Mouse (Mus musculus) stomach, embryonic 16.5 days (tissue): ENCODE measurements around the gene Stxbp6. TPM values are rescaled to one million over a fixed set of nuclear protein-coding genes. Genes with fewer than 3 reads are reported as not detected.

Source experiments
- ATAC-seq: fragments of 200-750 bp; cut with Nextera tagmentation; 2 replicates; pipeline ENCODE4 v1.8.0; 2017; ENCODE audit warnings: moderate number of reproducible peaks, moderate TSS enrichment; ENCODE audit not compliant: insufficient read depth, low FRiP score
- H3K27ac ChIP-seq: fragments of 300-500 bp; sonication (generic); 2 replicates; pipeline ENCODE4 v1.5.1; 2014; ENCODE audit warnings: low read length
- H3K27me3 ChIP-seq: fragments of 300-500 bp; sonication (generic); 2 replicates; pipeline ENCODE4 v1.6.1; 2014; ENCODE audit warnings: low read length, control low read depth, mixed read lengths; ENCODE audit not compliant: control insufficient read depth, insufficient read depth
- H3K36me3 ChIP-seq: fragments of 300-500 bp; sonication (generic); 2 replicates; pipeline ENCODE4 v1.6.1; 2014; ENCODE audit warnings: low read length; ENCODE audit not compliant: control insufficient read depth, insufficient read depth
- H3K4me1 ChIP-seq: fragments of 300-500 bp; sonication (generic); 2 replicates; pipeline ENCODE4 v1.6.1; 2014; ENCODE audit warnings: low read length, control low read depth, mixed read lengths; ENCODE audit not compliant: control insufficient read depth, insufficient read depth
- H3K4me2 ChIP-seq: fragments of 300-500 bp; sonication (generic); 2 replicates; pipeline ENCODE4 v1.6.1; 2014; ENCODE audit warnings: low read depth, low read length, mixed read lengths
- H3K4me3 ChIP-seq: fragments of 300-500 bp; sonication (generic); replicated peaks from 2 replicates; pipeline ENCODE4 v1.5.1; 2014; ENCODE audit warnings: mild to moderate bottlenecking, low read length
- H3K9ac ChIP-seq: fragments of 300-500 bp; sonication (generic); 2 replicates; pipeline ENCODE4 v1.6.1; 2014; ENCODE audit warnings: low read length
- H3K9me3 ChIP-seq: fragments of 300-500 bp; sonication (generic); replicated peaks from 2 replicates; pipeline ENCODE4 v1.6.1; 2016; ENCODE audit warnings: low read length, control low read depth; ENCODE audit not compliant: control insufficient read depth
- WGBS: fragments of 180-500 bp; shearing (Covaris S2); extraction: QIAGEN DNeasy Blood & Tissue Kit; methylation state at CpG from one replicate; pipeline ENCODE4 v1.1.7; 2014; 5-methylcytosine and 5-hydroxymethylcytosine counted together
- polyA plus RNA-seq: library from polyadenylated mRNA; unstranded; fragments of >200 nt; fragmentation: Nextera tagmentation; extraction: Ambion mirVana; gene quantifications from 2 replicates; pipeline ENCODE4 v1.2.1, GENCODE M21; 2015

The Stxbp6 gene
- polyA plus RNA-seq, 1 experiment from 2014 or later = 23.3 TPM

GRCm38 (mm10) chr12:44967448-44967847, 107.1 kb downstream of the Stxbp6 start:
- no peaks in the 10 kb centered on the region; the same call in 1 of the 2 replicates for H3K9me3 ChIP-seq
- no peak overlapping the region for H3K4me3 ChIP-seq
- WGBS = 60% methylated on average over 1 of the region's 1 CpGs
- H3K4me1 ChIP-seq = no peaks in the 10 kb centered on the region
- H3K4me2 ChIP-seq = no peak overlapping the region
- no peak overlapping the region for H3K27ac ChIP-seq
- ATAC-seq = no peak
- H3K9ac ChIP-seq = no peak overlapping the region
- no peaks in the 10 kb centered on the region for H3K36me3 ChIP-seq
- H3K27me3 ChIP-seq = no peaks in the 10 kb centered on the region

GRCm38 (mm10) chr12:44957474-44957873, 117.0 kb downstream of the Stxbp6 start:
- no peak overlapping the region for H3K27ac ChIP-seq
- H3K9me3 ChIP-seq = no peaks in the 10 kb centered on the region
- no peak for ATAC-seq
- H3K27me3 ChIP-seq = no peaks in the 10 kb centered on the region
- no peaks in the 10 kb centered on the region for H3K4me1 ChIP-seq
- no peak overlapping the region for H3K9ac ChIP-seq
- H3K4me3 ChIP-seq = no peak overlapping the region
- H3K36me3 ChIP-seq = no peaks in the 10 kb centered on the region
- no peak overlapping the region for H3K4me2 ChIP-seq
- whole genome bisulfite sequencing = 89% methylated on average over 3 of the region's 3 CpGs

GRCm38 (mm10) chr12:44953121-44953520, 121.4 kb downstream of the Stxbp6 start:
- H3K9me3 ChIP-seq = no peaks in the 10 kb centered on the region
- WGBS = 86% methylated on average over 2 of the region's 2 CpGs

GRCm38 (mm10) chr12:44952072-44952471, 122.4 kb downstream of the Stxbp6 start:
- no peaks in the 10 kb centered on the region for H3K27me3 ChIP-seq
- no peak for ATAC-seq
- no peaks in the 10 kb centered on the region for H3K36me3 ChIP-seq
- no peak overlapping the region for H3K4me3 ChIP-seq
- no peak overlapping the region for H3K4me2 ChIP-seq
- H3K27ac ChIP-seq = no peak overlapping the region
- WGBS = 91% methylated on average over 3 of the region's 3 CpGs
- H3K9me3 ChIP-seq = no peaks in the 10 kb centered on the region
- H3K4me1 ChIP-seq = no peaks in the 10 kb centered on the region
- no peak overlapping the region for H3K9ac ChIP-seq

More at GRCm38 (mm10) chr12:44953121-44953520, 121.4 kb downstream of the Stxbp6 start:
- Histone ChIP-seq H3K4me2 (no peak overlapping the region), H3K9ac (no peak overlapping the region), H3K36me3 (no peaks in the 10 kb centered on the region), H3K4me3 (no peak overlapping the region), H3K27ac (no peak overlapping the region), H3K27me3 (no peaks in the 10 kb centered on the region), H3K4me1 (no peaks in the 10 kb centered on the region)
- no peak for ATAC-seq

GRCm38 (mm10) chr12:44950559-44950958, 124.0 kb downstream of the Stxbp6 start:
- no peak overlapping the region for H3K4me3 ChIP-seq
- 83% methylated on average over 2 of the region's 2 CpGs for WGBS
- ATAC-seq = no peak
- H3K36me3 ChIP-seq = no peaks in the 10 kb centered on the region
- H3K4me2 ChIP-seq = no peak overlapping the region
- no peaks in the 10 kb centered on the region for H3K9me3 ChIP-seq
- no peak overlapping the region for H3K27ac ChIP-seq
- no peaks in the 10 kb centered on the region for H3K4me1 ChIP-seq
- H3K27me3 ChIP-seq = no peaks in the 10 kb centered on the region
- no peak overlapping the region for H3K9ac ChIP-seq

GRCm38 (mm10) chr12:44947823-44948222, 126.7 kb downstream of the Stxbp6 start:
- Histone ChIP-seq H3K4me3 (no peak overlapping the region), H3K9me3 (no peaks in the 10 kb centered on the region), H3K9ac (no peak overlapping the region), H3K4me1 (no peaks in the 10 kb centered on the region), H3K4me2 (no peak overlapping the region), H3K36me3 (no peaks in the 10 kb centered on the region), H3K27ac (no peak overlapping the region), H3K27me3 (no peaks in the 10 kb centered on the region)
- no peak for ATAC-seq
- WGBS = 80% methylated on average over 5 of the region's 5 CpGs

- H3K4me2 ChIP-seq = no peak overlapping the region
- H3K9ac ChIP-seq = no peak overlapping the region
- no peaks in the 10 kb centered on the region for H3K27me3 ChIP-seq
- no peaks in the 10 kb centered on the region for H3K36me3 ChIP-seq
- H3K9me3 ChIP-seq = no peaks in the 10 kb centered on the region
- WGBS = 67% methylated on average over 4 of the region's 4 CpGs
- no peak overlapping the region for H3K4me3 ChIP-seq
- H3K4me1 ChIP-seq = 0 out of 2 replicates have a peak, but pooled peaks cover 3% of the 10 kb centered on the region
- no peak for ATAC-seq
- no peak overlapping the region for H3K27ac ChIP-seq
Measured at GRCm38 (mm10) chr12:44940325-44940724, 134.2 kb downstream of the Stxbp6 start.

- no peaks in the 10 kb centered on the region for H3K27me3 ChIP-seq
- ATAC-seq = no peak
- H3K9me3 ChIP-seq = no peaks in the 10 kb centered on the region
- 0 out of 2 replicates have a peak, but pooled peaks cover 3% of the 10 kb centered on the region for H3K4me1 ChIP-seq
- no peak overlapping the region for H3K4me3 ChIP-seq
- no peaks in the 10 kb centered on the region for H3K36me3 ChIP-seq
- 68% methylated on average over 8 of the region's 8 CpGs for WGBS
- H3K4me2 ChIP-seq = no peak overlapping the region
- H3K27ac ChIP-seq = no peak overlapping the region
- no peak overlapping the region for H3K9ac ChIP-seq
Measured at GRCm38 (mm10) chr12:44939106-44939505, 135.4 kb downstream of the Stxbp6 start.

GRCm38 (mm10) chr12:44932954-44933353, 141.6 kb downstream of the Stxbp6 start:
- no peak overlapping the region for H3K4me3 ChIP-seq
- no peak overlapping the region for H3K9ac ChIP-seq
- no peaks in the 10 kb centered on the region for H3K4me1 ChIP-seq
- H3K9me3 ChIP-seq = no peaks in the 10 kb centered on the region; the same call in 1 of the 2 replicates
- no peak for ATAC-seq
- no peak overlapping the region for H3K27ac ChIP-seq
- no peak overlapping the region for H3K4me2 ChIP-seq
- WGBS = 89% methylated on average over 6 of the region's 6 CpGs
- no peaks in the 10 kb centered on the region for H3K27me3 ChIP-seq
- 0 out of 2 replicates have a peak, but pooled peaks cover 3% of the 10 kb centered on the region for H3K36me3 ChIP-seq
